In genomic region chr17:71311340-71312171, GRCm38 (mm10) we compare ENCODE assay signal across 8 mouse cellular contexts. TPM values are rescaled to one million over a fixed set of nuclear protein-coding genes. Genes with fewer than 3 reads are reported as not detected.
DNase-seq lines count a peak whose midpoint lies in the region; ATAC-seq and TF ChIP-seq lines count a peak whose summit lies in the region.

TSS of gene Emilin2 (minus strand) at chr17:71311978.

- intact Hi-C loops in gastrocnemius, adult 2 months (cut with DNase I), result loop anchor here (5.0 kb wide), 1 partner anchor 59 kb away; no protein-coding TSS in a partner anchor

- H3K4me2 ChIP-seq in forebrain, postnatal 0 days (ENCODE audit: low read depth), result peak within 1 kb of the TSS; percentile 100
- peak within 1 kb of the TSS; percentile 100 for H3K4me2 ChIP-seq in hindbrain, postnatal 0 days (ENCODE audit: low read depth, low read length)

- no peaks in the 10 kb centered on the region for H3K36me3 ChIP-seq in forebrain, postnatal 0 days (ENCODE audit: insufficient read depth)
- no peaks in the 10 kb centered on the region for H3K36me3 ChIP-seq in hindbrain, postnatal 0 days (ENCODE audit: insufficient read depth, low read length)
- no peaks in the 10 kb centered on the region for H3K36me3 ChIP-seq in small intestine, adult 2 months (ENCODE audit: control insufficient read depth, insufficient read depth, low read length)

- 12% methylated on average over 20 of the region's 20 CpGs for WGBS in forebrain, postnatal 0 days
- 11% methylated on average over 20 of the region's 20 CpGs for WGBS in hindbrain, postnatal 0 days
- 9% methylated on average over 20 of the region's 20 CpGs for WGBS in small intestine, adult 2 months

- no peak for ATAC-seq in forebrain, postnatal 0 days
- no peak for ATAC-seq in hindbrain, postnatal 0 days
- no peak for ATAC-seq in activated CD4-positive, CD25-positive, alpha-beta regulatory T cell, adult 4 months

- TF ChIP-seq POLR2A in small intestine, adult 2 months (IDR thresholded peaks at IDR 0.05; ENCODE audit: low read depth, low read length), result no peak

- H3K4me1 ChIP-seq in forebrain, postnatal 0 days (ENCODE audit: insufficient read depth), result peaks cover 10% of the 10 kb centered on the region; the same call in 1 of the 2 replicates
- H3K4me1 ChIP-seq in hindbrain, postnatal 0 days (ENCODE audit: insufficient read depth, low read length), result peaks cover 6% of the 10 kb centered on the region
- no peaks in the 10 kb centered on the region; the same call in 1 of the 2 replicates for H3K4me1 ChIP-seq in small intestine, adult 2 months (ENCODE audit: control insufficient read depth, insufficient read depth, insufficient read length, low read length)

- H3K27ac ChIP-seq in gastrocnemius, adult 2 months, result peak within 1 kb of the TSS; percentile 83
- no peak within 1 kb of the TSS for H3K27ac ChIP-seq in forebrain, postnatal 0 days (ENCODE audit: low read depth, low read length)
- H3K27ac ChIP-seq in hindbrain, postnatal 0 days, result no peak within 1 kb of the TSS
- H3K27ac ChIP-seq in small intestine, adult 2 months (ENCODE audit: insufficient read depth, low read depth, low read length), result no peak within 1 kb of the TSS

- H3K4me3 ChIP-seq in gastrocnemius, adult 2 months, result peak within 1 kb of the TSS; percentile 82
- H3K4me3 ChIP-seq in forebrain, postnatal 0 days (ENCODE audit: low read depth, low read length), result peak within 1 kb of the TSS; percentile 58
- H3K4me3 ChIP-seq in hindbrain, postnatal 0 days (ENCODE audit: low read length), result peak within 1 kb of the TSS; percentile 61
- H3K4me3 ChIP-seq in small intestine, adult 2 months (ENCODE audit: low read depth, low read length), result peak within 1 kb of the TSS; percentile 55

- peak within 1 kb of the TSS; percentile 59 for H3K9ac ChIP-seq in forebrain, postnatal 0 days
- peak within 1 kb of the TSS; percentile 52 for H3K9ac ChIP-seq in hindbrain, postnatal 0 days (replicated peaks; ENCODE audit: low read length)

- no peaks in the 10 kb centered on the region for H3K9me3 ChIP-seq in forebrain, postnatal 0 days (ENCODE audit: low read length)
- H3K9me3 ChIP-seq in hindbrain, postnatal 0 days (ENCODE audit: low read length), result no peaks in the 10 kb centered on the region

- H3K27me3 ChIP-seq in forebrain, postnatal 0 days (ENCODE audit: insufficient read depth, low read length), result peaks cover 22% of the 10 kb centered on the region; the same call in 1 of the 2 replicates
- H3K27me3 ChIP-seq in hindbrain, postnatal 0 days (ENCODE audit: insufficient read depth, low read length), result peaks cover 12% of the 10 kb centered on the region; the same call in 1 of the 2 replicates
- peaks cover 19% of the 10 kb centered on the region for H3K27me3 ChIP-seq in small intestine, adult 2 months (ENCODE audit: control insufficient read depth, insufficient read depth, low read length)

- DNase-seq in gastrocnemius, adult 2 months, result peak; percentile 38
- no peak for DNase-seq in gastrocnemius, adult 8-10 months (ENCODE audit: low spot score in 2 of 2)
- DNase-seq in brain, adult 2 months (ENCODE audit: low read depth, low spot score), result peak; percentile 31
- DNase-seq in forebrain, postnatal 0 days, result no peak
- DNase-seq in hindbrain, postnatal 0 days (ENCODE audit: low spot score), result peak; percentile 40
- peak; percentile 46 for DNase-seq in lung, postnatal 14 days

- TF ChIP-seq CTCF in gastrocnemius, adult 2 months (IDR thresholded peaks at IDR 0.05), result peak; percentile 57
- TF ChIP-seq CTCF in forebrain, postnatal 0 days (IDR thresholded peaks at IDR 0.05; ENCODE audit: low read depth), result peak; percentile 48
- TF ChIP-seq CTCF in hindbrain, postnatal 0 days (IDR thresholded peaks at IDR 0.05; ENCODE audit: low read depth), result peak; percentile 56
- 0 out of 2 replicates have a peak, but pooled peaks have one; percentile 6 for TF ChIP-seq CTCF in small intestine, adult 2 months (IDR thresholded peaks at IDR 0.05; ENCODE audit: extremely low read depth, insufficient read length, insufficient replicate concordance, low read depth, low read length)

RNA-seq across cellular contexts. Expression of gene Emilin2, which starts in this region (rescaled TPM):
- 1 to 10 TPM; 3.9 to 8.6 TPM for total RNA-seq in gastrocnemius, adult 2 months (2021)
- 1 to 10 TPM; 2.8 to 5.3 (median 3.2) TPM for total RNA-seq in gastrocnemius, adult 8-10 months (2022)
- 2.3 and 3.2 TPM in 2 replicates for total RNA-seq in forebrain, postnatal 0 days (2014; rRNA removed)
- polyA plus RNA-seq in forebrain, postnatal 0 days (2015; fragmentation: Nextera tagmentation; extraction: Ambion mirVana), result 1.3 and 2.0 TPM in 2 replicates
- total RNA-seq in hindbrain, postnatal 0 days (2014; rRNA removed), result 4.4 and 10.5 TPM in 2 replicates
- 1.6 and 2.0 TPM in 2 replicates for polyA plus RNA-seq in hindbrain, postnatal 0 days (2015; fragmentation: Nextera tagmentation; extraction: Ambion mirVana)
- polyA plus RNA-seq in small intestine, adult 2 months (2012; rRNA removed), result 0.85 and 2.7 TPM in 2 replicates
- under 1 TPM in 1 of 2 experiments, not detected in 1; 0.11 TPM for polyA plus RNA-seq in activated CD4-positive, CD25-positive, alpha-beta regulatory T cell, adult 4 months (2017; shearing (Covaris generic))

Comparison
In these comparisons a context has a peak if more than half of its experiments do, and no peak if none do; other contexts are left out.
1. DNase-seq: peak in gastrocnemius, adult 2 months (single experiment), brain, adult 2 months (single experiment), hindbrain, postnatal 0 days (single experiment) and lung, postnatal 14 days (single experiment); none in gastrocnemius, adult 8-10 months (0 of 2) and forebrain, postnatal 0 days (single experiment).
2. CTCF ChIP-seq: peak in every context shown above with its lines; median percentile 57 in gastrocnemius, adult 2 months; 56 in hindbrain, postnatal 0 days; 48 in forebrain, postnatal 0 days; 6 in small intestine, adult 2 months.
3. Peak in every context shown above with its lines, with median percentiles within 50 percentile points of each other: H3K4me3 ChIP-seq.